Mouse (Mus musculus) kidney, adult 9 months (tissue): Measurements from ENCODE around the gene Oxld1.

Source experiments
- DNase-seq: peaks from one replicate; pipeline ENCODE4 v3.0.0; 2022

Oxld1 gene

DNA sequence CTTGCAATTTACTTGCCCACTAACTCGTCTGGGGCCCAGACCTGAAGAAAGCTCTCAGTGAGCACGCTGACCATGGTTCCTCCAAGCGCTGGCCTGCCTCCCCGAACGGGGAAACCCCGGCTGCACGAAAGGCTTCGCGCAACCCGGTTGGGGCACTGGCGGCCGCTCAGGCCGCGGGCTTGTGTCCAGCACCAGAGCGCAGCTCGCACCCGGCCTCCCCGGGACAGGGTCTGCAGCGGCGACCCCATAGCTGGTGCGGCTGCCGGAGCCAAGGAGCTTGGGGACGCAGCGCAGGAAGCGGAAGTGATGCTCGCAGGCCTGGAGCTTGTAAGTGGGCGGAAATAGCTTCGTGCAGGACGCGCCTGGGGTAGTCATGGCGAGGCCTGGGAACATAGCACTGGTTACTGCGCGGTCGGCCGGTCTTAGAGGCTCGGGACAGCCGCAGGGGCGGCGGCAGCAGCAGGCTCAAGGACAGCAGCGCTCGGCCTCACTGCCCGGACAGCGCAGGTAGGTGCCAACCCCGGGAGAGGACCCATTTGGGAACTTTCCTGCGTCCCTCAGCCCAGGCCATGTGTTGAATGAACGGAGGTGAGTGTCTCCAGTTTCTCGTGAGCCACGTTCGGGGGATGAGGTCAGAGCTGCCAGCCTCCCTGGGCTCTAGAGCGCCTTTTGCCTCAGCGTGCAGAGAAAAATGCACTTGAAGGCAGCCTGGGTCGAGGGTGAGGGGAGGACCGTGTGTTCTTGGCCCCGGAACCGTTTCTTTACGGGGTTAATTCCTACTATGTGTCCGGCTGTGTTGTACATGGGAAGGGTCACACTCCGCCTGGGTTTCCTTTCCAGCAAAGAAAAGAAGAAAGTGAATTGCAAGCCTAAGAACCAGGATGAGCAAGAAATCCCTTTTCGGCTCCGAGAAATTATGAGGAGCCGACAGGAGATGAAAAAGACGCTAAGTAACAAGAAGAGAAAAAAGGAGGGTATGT, at the start of gene Oxld1, which contains the start of gene Ccdc137:
Gene Oxld1 (minus strand): TSS at position 297 of the 980 bp plus-strand sequence.
Gene Ccdc137 (plus strand): TSS at position 344 of the 980 bp plus-strand sequence.
- peak; percentile 75 for DNase-seq

- DNase-seq: peak; percentile 73
These were observed 49.0 kb upstream of the Oxld1 start for GRCm38 (mm10) chr11:120506899-120507298.

DNA sequence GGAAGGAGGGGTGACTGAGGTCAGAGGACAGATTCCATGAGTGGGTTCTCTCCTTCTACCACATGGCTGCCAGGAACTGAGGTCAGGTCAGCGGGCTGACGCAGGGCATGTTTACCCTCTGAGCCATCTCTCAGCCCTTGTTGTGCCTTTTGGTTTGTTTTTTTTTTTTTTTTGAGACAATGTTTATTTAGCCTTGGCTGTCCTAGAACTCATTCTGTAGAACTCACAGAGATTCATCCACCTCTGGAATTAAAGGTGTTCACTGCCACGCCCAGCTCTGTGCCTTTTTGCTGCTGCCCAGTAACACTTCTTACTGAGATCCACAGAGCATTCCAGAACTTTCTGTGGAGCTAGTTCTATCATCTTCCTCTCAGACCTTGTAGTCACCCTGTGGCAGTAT, 47.8 kb upstream of the Oxld1 start:
- no peak for DNase-seq

- no peak for DNase-seq
These were observed 43.8 kb upstream of the Oxld1 start for GRCm38 (mm10) chr11:120501701-120502100.

DNA sequence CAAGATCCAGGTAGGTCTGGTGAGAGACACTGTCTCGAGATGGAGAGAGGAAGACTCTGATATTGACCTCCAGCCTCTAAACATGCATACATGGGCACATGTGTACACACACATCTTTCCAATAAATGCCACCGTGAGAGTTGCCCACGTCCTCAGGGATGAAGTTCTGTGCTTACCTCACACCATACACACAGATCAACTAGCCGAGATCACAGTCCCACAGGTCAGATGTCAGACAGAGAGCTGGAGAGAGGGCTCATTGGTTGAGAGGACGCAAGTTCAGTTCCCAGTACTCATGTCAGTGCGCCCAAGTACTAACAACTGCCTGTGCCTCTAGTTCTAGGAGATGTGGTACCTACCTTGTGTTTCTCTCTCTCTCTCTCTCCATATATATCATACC, 43.1 kb upstream of the Oxld1 start:
- peak; percentile 59 for DNase-seq

DNA sequence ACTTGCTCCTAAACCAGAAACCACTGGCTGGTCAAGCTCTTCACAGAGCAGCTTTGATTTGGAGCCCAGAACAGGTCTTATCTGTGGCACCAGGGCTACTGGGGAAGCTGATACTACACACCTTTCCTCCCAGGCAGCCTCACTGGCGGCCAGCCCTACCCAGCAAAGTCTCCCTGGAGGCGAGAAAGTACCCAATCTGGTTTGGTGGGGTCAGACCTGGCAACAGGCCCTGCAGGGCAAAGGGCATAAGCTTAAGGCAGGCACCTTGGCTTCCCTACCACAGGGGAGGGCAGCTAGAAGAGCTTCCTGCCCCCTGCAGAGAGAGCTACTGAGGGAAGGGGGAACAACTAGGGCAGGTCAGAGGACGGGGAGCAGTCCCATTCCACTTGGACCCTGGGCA, 42.5 kb upstream of the Oxld1 start:
- DNase-seq: peak; percentile 96

DNA sequence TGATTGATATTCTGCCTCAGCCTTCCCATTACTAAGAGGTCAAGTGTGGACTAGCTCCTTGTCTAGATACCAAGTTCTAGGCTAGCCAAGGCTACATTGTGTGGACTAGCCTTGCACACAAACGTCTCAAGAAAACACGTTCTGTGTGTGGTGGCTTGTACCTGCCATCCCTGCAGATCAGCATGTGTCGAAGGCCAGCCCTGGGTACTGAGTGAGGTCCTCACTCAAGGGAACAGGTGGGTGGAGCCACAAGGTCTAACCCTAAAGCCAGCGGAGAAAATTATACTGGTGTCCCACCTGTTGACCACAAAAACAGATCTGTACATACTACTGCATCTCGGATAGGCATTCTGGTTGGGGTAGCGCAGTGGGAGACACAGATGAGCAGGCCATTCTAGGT, 42.0 kb upstream of the Oxld1 start:
- DNase-seq: no peak

GRCm38 (mm10) chr11:120498891-120499290, 41.0 kb upstream of the Oxld1 start:
- DNase-seq: no peak

- DNase-seq: no peak
These were observed 40.4 kb upstream of the Oxld1 start for GRCm38 (mm10) chr11:120498226-120498625.

DNA sequence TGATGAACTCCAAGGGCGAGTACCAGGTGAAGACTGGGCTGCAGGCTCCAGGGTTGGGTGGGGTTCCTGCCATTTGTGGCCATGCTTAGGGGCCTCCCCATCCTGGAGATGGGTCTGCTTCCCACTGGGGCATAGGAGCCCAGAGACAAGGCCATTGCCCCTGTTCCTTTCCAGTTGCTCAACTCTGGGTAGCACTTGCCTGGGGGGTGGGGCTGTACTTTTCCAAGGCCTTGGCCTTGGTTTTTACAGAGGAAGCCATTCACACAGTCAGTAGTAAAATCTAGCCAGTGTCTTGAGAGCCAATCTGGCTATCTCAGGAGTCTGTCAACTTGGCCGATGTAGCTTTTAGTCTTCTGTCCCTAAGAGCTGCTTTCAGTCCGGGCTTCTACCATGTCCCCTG, 39.6 kb upstream of the Oxld1 start:
- DNase-seq: no peak

GRCm38 (mm10) chr11:120493911-120494310, 36.0 kb upstream of the Oxld1 start:
- no peak for DNase-seq

- DNase-seq: peak; percentile 62
These were observed 35.5 kb upstream of the Oxld1 start for GRCm38 (mm10) chr11:120493351-120493750.

GRCm38 (mm10) chr11:120492878-120493203, 35.0 kb upstream of the Oxld1 start:
- no peak for DNase-seq

DNA sequence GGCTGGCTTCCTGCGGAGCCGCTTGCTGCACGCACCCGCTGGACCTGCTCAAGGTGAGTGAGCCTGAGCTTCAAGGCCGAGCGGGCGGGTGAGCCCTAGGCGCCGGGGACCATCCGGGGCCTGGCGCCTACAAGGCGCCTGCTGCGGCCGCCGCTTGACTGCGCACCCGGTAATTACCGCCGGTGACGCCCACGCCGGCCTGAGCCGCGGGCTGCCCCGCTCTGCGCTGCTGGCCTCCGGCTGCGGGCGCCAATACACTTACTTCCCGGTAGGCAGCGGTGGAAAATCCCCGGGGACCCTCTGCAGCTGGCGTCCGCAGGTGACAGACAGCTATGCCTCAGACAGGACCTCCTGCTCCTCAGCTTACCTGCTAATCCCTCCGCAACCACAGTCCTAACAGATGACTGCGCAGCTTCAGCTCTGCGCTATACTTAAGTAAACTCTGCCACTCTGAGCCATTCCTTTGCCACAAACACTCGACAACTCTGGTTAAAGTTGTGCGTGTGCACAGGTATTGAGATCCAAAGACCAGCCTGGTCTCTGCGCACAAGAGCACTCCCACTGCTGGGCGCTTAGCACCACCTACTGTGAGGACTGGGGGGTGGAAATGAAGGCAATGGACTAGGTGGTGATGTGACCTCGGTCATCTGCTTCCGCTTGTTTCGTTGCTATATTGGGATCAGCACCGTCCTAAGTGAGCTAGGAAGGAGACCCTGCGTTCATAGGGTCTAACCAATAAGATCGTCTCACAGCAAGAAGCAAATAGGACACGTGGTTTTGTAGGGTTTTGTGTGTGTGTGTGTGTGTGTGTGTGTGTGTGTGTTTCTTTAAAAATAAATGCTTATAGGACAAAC, 34.4 kb upstream of the Oxld1 start:
- DNase-seq: peak; percentile 79

- DNase-seq: peak; percentile 97
These were observed 33.6 kb upstream of the Oxld1 start, which contains the start of gene Slc25a10 for GRCm38 (mm10) chr11:120491317-120492023. Slc25a10 (plus strand) TSS chr11:120491840.

DNA sequence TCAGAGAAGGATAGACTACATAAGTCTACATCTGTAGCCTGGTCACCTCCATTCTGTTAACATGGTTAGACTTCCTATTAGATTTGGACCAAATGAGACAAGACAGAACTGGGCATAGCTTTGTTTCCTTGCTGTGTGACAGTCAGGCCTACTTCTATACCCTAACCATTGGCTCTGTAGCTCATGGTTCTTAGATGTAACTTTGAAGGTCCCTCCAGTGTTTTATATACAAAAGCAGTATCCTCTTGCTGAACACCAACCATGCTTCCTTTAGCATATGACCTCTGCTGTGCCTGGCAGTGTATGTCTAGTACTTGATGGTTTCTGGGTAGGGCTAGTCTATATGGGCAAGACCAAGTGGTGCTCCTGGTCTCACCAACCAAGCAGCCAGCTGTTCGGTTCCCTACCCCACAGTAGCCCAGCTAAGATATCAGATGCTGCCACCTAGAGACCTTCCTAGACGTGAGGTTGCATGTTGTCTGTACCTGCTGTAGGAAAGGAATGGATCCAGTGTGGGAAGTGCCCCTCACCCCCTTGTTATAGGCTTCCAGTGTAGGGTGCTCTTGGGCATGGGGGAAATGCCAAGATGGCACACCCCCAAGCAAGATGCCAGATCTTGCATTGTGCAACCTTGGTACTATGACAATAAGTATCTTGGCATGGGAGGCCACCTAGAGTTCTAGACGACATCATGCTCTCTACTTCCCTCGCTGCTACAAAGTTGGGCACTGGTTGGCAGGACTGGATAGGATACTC, 32.6 kb upstream of the Oxld1 start:
- no peak for DNase-seq

- DNase-seq: peak; percentile 97
These were observed 31.3 kb upstream of the Oxld1 start for GRCm38 (mm10) chr11:120489054-120489761.

GRCm38 (mm10) chr11:120488516-120488915, 30.6 kb upstream of the Oxld1 start:
- no peak for DNase-seq

DNA sequence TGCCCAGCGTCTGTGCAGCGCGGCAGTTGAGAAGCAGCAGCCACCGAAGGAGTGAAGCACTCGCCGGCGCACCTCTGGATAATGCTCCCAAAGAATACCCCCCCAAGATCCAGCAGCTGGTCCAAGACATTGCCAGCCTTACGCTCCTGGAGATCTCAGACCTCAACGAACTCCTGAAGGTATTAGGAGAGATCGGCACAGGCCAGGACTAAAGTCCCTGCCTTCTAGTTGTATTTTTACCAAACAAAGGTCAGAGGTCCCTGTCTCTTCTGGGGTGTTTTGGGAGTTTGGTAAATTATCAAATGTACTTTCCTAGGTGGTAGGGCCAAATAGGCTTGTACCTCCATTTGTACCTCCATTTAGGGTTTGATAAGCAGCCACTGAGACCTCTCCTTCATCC, 27.4 kb upstream of the Oxld1 start:
- peak; percentile 90 for DNase-seq

- peak; percentile 92 for DNase-seq
These were observed 26.6 kb upstream of the Oxld1 start, which contains the start of gene Mrpl12 for GRCm38 (mm10) chr11:120484265-120484981. Mrpl12 (plus strand) TSS chr11:120484613.
